Mouse (Mus musculus) liver, adult 2 months (tissue): ENCODE measurements at regions not wholly inside any gene's neighbourhood (a gene's known extent, or its start where the extent isn't known, plus 50 kb on each side); places are given as distances from the start of the nearest gene placed in this dataset.

Source experiments
- CTCF ChIP-seq: fragments of 200-500 bp; IDR thresholded peaks from 2 replicates; pipeline ENCODE4 v1.5.1; 2011; ENCODE audit warnings: low read depth, low read length, control low read depth
- POLR2A ChIP-seq: fragments of 200-500 bp; IDR thresholded peaks from 2 replicates; pipeline ENCODE4 v1.6.1; 2011; ENCODE audit warnings: low read length, control low read depth; ENCODE audit not compliant: insufficient read depth; ENCODE audit errors: extremely low read depth

- TF ChIP-seq CTCF (no peak), POLR2A (no peak)
Observed at GRCm38 (mm10) chr8:26805371-26805821, 171.7 kb upstream of the Zfp703 start.
